Mouse (Mus musculus) embryonic facial prominence, embryonic 15.5 days (tissue): Measurements from ENCODE around the gene Aprt. TPM values are rescaled to one million over a fixed set of nuclear protein-coding genes. Genes with fewer than 3 reads are reported as not detected.

Source experiments
- ATAC-seq: fragments of 200-750 bp; cut with Nextera tagmentation; 2 replicates; pipeline ENCODE4 v1.8.0; 2017; ENCODE audit warnings: low read depth, moderate TSS enrichment; ENCODE audit not compliant: insufficient number of reproducible peaks, low FRiP score, low TSS enrichment
- H3K27ac ChIP-seq: fragments of 300-500 bp; sonication (generic); replicated peaks from 2 replicates; pipeline ENCODE4 v1.5.1; 2015; ENCODE audit warnings: mild to moderate bottlenecking, inconsistent platforms
- H3K27me3 ChIP-seq: fragments of 300-500 bp; sonication (generic); 2 replicates; pipeline ENCODE4 v1.6.1; 2015; ENCODE audit warnings: inconsistent platforms
- H3K36me3 ChIP-seq: fragments of 300-500 bp; sonication (generic); 2 replicates; pipeline ENCODE4 v1.6.1; 2015; ENCODE audit warnings: mild to moderate bottlenecking, inconsistent platforms
- H3K4me1 ChIP-seq: fragments of 300-500 bp; sonication (generic); 2 replicates; pipeline ENCODE4 v1.6.1; 2015; ENCODE audit warnings: inconsistent platforms
- H3K4me2 ChIP-seq: fragments of 300-500 bp; sonication (generic); replicated peaks from 2 replicates; pipeline ENCODE4 v1.6.1; 2015; ENCODE audit warnings: mild to moderate bottlenecking, inconsistent platforms
- H3K4me3 ChIP-seq: fragments of 300-500 bp; sonication (generic); replicated peaks from 2 replicates; pipeline ENCODE4 v1.5.1; 2015; ENCODE audit warnings: mild to moderate bottlenecking, inconsistent platforms
- H3K9ac ChIP-seq: fragments of 300-500 bp; sonication (generic); 2 replicates; pipeline ENCODE4 v1.6.1; 2015; ENCODE audit warnings: inconsistent platforms
- H3K9me3 ChIP-seq: fragments of 300-500 bp; sonication (generic); replicated peaks from 2 replicates; pipeline ENCODE4 v1.6.1; 2016; ENCODE audit warnings: inconsistent platforms
- WGBS: fragments of 180-500 bp; shearing (Covaris S2); methylation state at CpG from one replicate; pipeline ENCODE4 v1.1.7; 2015; 5-methylcytosine and 5-hydroxymethylcytosine counted together
- polyA plus RNA-seq: library from polyadenylated mRNA; unstranded; fragments of >200 nt; fragmentation: Nextera tagmentation; extraction: Ambion mirVana; gene quantifications from 2 replicates; pipeline ENCODE4 v1.2.1, GENCODE M21; 2015

Gene Aprt
- polyA plus RNA-seq, 1 experiment from 2014 or later = 298 TPM

- WGBS = 76% methylated on average over 5 of the region's 5 CpGs
- no peak overlapping the region for H3K4me3 ChIP-seq
- H3K9ac ChIP-seq = no peak overlapping the region
- H3K36me3 ChIP-seq = no peaks in the 10 kb centered on the region
- H3K4me2 ChIP-seq = no peak overlapping the region
- peaks cover 23% of the 10 kb centered on the region for H3K4me1 ChIP-seq
- no peaks in the 10 kb centered on the region for H3K9me3 ChIP-seq
- no peak for ATAC-seq
- H3K27ac ChIP-seq = no peak overlapping the region
- no peaks in the 10 kb centered on the region for H3K27me3 ChIP-seq
Observed at GRCm38 (mm10) chr8:122561199-122561598, 15.5 kb downstream of the Aprt start.

DNA sequence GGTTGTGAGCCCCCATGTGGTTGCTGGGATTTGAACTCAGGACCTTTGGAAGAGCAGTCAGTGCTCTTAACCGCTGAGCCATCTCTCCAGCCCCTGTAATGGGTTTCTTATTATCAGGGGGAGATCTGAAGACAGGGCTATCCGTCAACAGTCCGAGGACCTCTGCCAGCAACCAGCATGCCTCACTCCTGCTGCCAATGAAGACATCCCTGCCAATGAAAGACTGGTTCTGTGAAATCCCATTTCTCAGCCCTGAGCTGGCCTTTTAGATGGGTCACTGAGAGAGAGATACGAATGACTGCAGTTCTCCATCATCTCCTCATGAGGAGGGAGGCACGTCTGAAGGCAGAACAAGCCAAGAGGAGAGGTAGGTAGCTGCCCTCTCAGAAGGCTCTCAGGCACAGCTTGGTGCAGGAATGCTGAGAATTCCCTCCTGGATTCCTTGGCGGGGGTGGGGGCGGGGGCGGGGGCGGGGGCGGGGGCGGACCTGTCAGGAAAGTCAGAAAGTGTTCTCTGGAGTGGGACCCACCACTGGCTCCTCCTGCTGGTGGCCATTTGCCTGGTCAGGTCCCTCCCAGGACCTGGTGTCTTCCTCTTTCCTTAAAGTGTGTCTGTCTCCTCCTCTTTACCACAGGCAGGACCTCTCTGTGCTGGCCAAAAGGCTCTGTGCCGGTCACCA, 17.9 kb downstream of the Aprt start:
- no peaks in the 10 kb centered on the region for H3K9me3 ChIP-seq
- no peak overlapping the region for H3K4me3 ChIP-seq
- H3K4me1 ChIP-seq = peaks cover 36% of the 10 kb centered on the region
- ATAC-seq = no peak
- 15% methylated on average over 12 of the region's 12 CpGs for WGBS
- H3K9ac ChIP-seq = no peak overlapping the region
- H3K27me3 ChIP-seq = no peaks in the 10 kb centered on the region
- H3K4me2 ChIP-seq = no peak overlapping the region
- H3K36me3 ChIP-seq = no peaks in the 10 kb centered on the region
- no peak overlapping the region for H3K27ac ChIP-seq

DNA sequence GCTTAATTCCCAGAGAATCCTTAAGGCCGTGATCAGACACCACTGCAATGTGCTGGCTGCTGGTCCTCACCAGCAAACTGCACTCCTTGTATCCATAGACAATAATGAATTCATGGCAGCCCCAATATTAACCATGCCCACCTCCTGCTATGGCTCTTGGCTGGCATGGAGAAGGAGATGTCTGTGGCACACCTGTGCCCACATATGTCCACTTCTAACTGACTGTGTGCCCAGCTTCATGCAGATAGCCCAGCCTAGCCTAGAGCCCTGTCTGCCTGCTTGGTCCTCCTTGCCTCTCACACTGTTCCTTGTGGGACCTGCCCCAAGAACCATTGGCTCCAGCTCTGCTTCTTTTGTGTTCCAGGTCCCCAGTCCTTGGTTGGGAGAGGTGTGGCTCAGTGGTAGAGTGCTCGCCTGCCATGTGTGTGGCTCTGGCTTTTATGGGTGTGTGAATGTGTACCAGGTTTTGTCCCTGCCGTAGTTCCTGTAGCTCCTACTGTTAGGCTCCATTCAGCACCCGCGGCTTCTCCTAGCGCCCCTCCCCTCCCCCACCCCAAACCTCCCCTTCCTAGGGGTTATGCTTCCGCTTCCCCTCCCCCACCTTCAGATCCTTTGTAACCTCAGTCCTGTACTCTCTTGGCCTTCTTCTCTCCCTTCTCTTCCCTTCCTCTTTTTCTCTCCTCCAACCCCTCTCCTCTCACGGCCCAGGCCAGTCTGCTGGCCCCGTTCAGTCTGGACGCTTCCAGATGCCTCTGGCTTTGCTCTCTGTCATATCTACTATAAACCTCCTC, 19.3 kb downstream of the Aprt start:
- 41% methylated on average over 10 of the region's 10 CpGs for WGBS
- Histone ChIP-seq H3K4me3 (no peak overlapping the region), H3K27me3 (no peaks in the 10 kb centered on the region), H3K9ac (no peak overlapping the region), H3K27ac (peak overlapping the region; percentile 86; the same call in 1 of the 2 replicates), H3K4me2 (no peak overlapping the region), H3K9me3 (no peaks in the 10 kb centered on the region), H3K36me3 (no peaks in the 10 kb centered on the region), H3K4me1 (peaks cover 36% of the 10 kb centered on the region)
- no peak for ATAC-seq

DNA sequence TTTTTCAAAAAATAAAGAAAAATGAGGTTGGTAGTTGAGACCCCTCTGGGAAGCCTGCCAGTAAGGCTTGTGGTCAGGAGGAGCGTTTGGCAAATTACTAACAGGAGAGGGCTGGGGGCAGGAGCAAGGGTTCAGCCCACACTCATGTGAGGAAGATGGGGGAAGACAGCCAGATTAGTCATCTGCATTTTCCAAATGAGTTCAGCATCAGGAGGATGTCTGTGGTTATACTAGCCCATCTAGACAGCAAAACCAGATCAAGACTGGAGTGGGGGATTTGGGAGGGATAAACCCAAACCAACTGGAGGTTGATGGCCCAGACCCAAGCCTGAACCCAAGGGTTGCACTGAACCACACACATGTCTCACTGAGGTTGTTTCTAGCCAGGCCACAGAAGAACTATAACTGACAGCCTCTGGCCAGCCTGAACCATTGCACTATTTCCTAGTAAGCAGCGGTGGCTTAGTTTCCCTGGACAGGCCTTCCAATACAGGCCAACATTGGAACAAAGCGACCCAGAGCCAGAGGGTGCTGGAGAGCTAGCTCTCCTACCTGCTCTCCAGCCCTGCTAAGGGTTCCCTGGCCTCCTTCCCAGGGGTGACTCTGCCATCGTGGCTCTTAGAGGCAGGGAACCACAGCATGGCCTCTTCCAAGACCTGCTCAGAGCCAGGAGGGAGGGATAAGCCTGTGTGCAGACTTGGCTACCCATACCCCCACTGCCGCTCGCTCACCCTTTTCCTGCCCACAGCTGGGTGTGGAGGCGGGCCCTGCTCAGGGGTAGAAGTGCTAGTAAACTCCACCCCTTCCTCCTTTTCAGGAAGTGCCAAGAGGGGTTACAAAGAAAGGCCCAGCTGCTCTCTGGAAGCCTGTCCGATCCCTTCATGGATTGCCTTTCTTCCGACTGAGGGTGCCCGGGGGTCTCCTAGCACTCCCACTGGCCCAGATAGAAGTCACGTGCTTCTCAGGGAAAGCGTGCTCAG, 20.4 kb downstream of the Aprt start:
- Histone ChIP-seq H3K27me3 (no peaks in the 10 kb centered on the region), H3K4me2 (peak overlapping the region; percentile 7; the same call in 1 of the 2 replicates), H3K27ac (peak overlapping the region; percentile 86), H3K4me1 (peaks cover 43% of the 10 kb centered on the region), H3K9me3 (no peaks in the 10 kb centered on the region), H3K4me3 (no peak overlapping the region), H3K9ac (no peak overlapping the region), H3K36me3 (no peaks in the 10 kb centered on the region)
- peak; percentile 75 for ATAC-seq
- 48% methylated on average over 12 of the region's 12 CpGs for WGBS

DNA sequence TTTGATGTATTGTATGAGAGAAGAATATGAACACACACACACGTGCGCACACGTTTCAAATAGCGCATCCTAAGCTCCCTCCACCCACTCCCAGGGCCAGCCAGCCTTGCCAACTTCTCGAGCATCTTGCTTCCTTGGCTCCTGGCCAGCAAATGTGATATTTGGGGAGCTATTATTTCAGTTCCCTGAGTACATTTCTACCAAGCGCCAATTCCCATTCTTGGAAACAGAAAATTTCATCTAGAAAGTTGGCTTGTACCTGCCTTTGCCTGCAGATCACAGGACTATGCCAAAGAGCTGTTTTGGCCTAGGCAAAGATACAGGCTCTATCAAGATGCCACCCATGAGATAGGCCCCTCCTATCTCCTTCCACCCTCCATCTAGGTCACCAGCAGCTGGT, 21.9 kb downstream of the Aprt start:
- no peak overlapping the region for H3K4me2 ChIP-seq
- no peaks in the 10 kb centered on the region for H3K27me3 ChIP-seq
- H3K4me1 ChIP-seq = peaks cover 48% of the 10 kb centered on the region
- 0 out of 2 replicates have a peak overlapping the region, but pooled peaks have one; percentile 86 for H3K27ac ChIP-seq
- no peak overlapping the region for H3K4me3 ChIP-seq
- no peak overlapping the region for H3K9ac ChIP-seq
- WGBS = 48% methylated on average over 6 of the region's 6 CpGs
- no peaks in the 10 kb centered on the region for H3K36me3 ChIP-seq
- no peaks in the 10 kb centered on the region for H3K9me3 ChIP-seq
- no peak for ATAC-seq

DNA sequence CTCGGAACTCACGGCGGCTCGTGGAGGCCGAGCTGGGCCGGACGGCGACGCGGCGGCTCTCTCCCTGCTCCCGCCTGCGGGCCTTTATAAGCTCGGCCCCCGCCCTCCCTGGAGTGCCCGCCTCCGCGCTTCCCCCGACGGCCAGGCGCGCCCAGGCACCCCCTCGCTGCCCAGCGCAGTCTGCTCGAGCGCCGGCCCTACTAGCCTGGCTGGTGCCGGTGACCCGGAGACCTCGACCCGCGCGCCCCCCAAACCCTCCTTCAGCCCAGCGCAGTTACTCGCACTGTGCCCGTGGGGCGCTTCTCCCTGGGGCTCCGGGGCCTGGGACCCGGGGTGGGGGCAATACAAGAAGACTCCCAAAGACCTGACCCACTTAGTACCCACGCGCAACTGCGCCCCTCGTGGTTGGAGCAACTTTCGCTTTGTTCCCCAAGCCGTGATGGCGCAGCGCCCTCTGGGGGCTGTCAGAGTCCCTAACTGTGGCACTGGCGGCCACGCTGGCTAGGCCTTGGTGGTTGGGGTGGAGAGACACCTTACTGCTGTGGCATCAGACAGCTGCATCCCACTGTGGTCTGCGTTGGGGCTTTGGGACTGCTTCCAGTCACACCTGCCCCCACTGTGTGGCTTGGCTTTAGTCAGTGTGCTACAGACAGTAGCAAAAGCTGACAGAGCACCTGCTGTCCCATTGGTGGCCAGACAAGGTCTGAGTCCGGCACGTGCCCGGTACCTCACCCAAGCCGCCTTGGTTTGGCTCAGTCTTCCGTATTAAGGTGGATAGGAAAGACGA, 25.3 kb downstream of the Aprt start, which contains the start of gene Piezo1:
Piezo1 (minus strand) TSS at position 65 of the 787 bp plus-strand sequence.
- Histone ChIP-seq H3K27me3 (no peaks in the 10 kb centered on the region), H3K27ac (peak within 1 kb of the TSS; percentile 92), H3K4me3 (peak within 1 kb of the TSS; percentile 77), H3K4me2 (peak within 1 kb of the TSS; percentile 73), H3K9ac (peak within 1 kb of the TSS; percentile 80), H3K9me3 (no peaks in the 10 kb centered on the region), H3K4me1 (peaks cover 60% of the 10 kb centered on the region), H3K36me3 (no peaks in the 10 kb centered on the region)
- WGBS = 11% methylated on average over 54 of the region's 56 CpGs
- ATAC-seq = peak; percentile 81

GRCm38 (mm10) chr8:122550995-122551264, 25.8 kb downstream of the Aprt start:
- Histone ChIP-seq H3K9me3 (no peaks in the 10 kb centered on the region), H3K36me3 (no peaks in the 10 kb centered on the region), H3K9ac (peak overlapping the region; percentile 80), H3K27me3 (no peaks in the 10 kb centered on the region), H3K4me3 (peak overlapping the region; percentile 77), H3K4me1 (peaks cover 59% of the 10 kb centered on the region), H3K27ac (peak overlapping the region; percentile 92), H3K4me2 (peak overlapping the region; percentile 73)
- no peak; the same call in 1 of the 2 replicates for ATAC-seq
- under 1% methylated on average over 43 of the region's 43 CpGs for WGBS

GRCm38 (mm10) chr8:122550234-122550994, 26.3 kb downstream of the Aprt start:
- ATAC-seq = peak; percentile 41
- peaks cover 54% of the 10 kb centered on the region for H3K4me1 ChIP-seq
- no peaks in the 10 kb centered on the region for H3K9me3 ChIP-seq
- 2% methylated on average over 52 of the region's 52 CpGs for WGBS
- no peaks in the 10 kb centered on the region for H3K27me3 ChIP-seq
- peak overlapping the region; percentile 73 for H3K4me2 ChIP-seq
- peak overlapping the region; percentile 80 for H3K9ac ChIP-seq
- peak overlapping the region; percentile 92 for H3K27ac ChIP-seq
- H3K36me3 ChIP-seq = no peaks in the 10 kb centered on the region
- H3K4me3 ChIP-seq = peak overlapping the region; percentile 77

DNA sequence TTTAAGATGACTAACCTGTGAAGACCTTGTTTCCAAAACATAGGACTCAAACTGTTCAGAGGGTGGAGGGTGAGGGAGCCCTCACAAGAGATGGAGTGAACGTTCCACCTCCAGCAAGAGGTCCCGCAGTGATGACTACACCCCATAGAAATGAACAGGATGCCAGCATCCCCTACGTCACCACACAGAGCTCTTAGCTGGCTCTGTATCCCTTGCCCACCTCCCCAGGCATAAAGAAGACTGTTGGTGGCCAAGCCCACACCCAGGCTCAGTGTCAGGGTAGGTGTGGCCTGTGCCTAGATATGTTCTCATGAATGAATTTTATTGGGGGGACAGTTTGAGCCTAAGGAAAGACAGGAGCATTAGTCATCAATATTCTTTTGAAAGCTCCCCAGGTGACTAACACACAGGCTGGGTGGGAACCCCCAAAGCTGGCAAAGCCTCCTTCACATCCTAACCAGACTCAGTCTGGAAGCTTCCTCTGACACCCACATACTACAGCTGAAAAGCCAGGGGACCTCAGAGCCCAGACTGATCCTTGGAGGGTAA, 27.7 kb downstream of the Aprt start:
- Histone ChIP-seq H3K27me3 (no peaks in the 10 kb centered on the region), H3K36me3 (no peaks in the 10 kb centered on the region), H3K27ac (peak overlapping the region; percentile 63; the same call in 1 of the 2 replicates), H3K9me3 (no peaks in the 10 kb centered on the region), H3K4me3 (peak overlapping the region; percentile 77), H3K4me2 (peak overlapping the region; percentile 73), H3K9ac (no peak overlapping the region), H3K4me1 (peaks cover 49% of the 10 kb centered on the region)
- no peak for ATAC-seq
- 70% methylated on average over 3 of the region's 3 CpGs for WGBS
